Comparison of ENCODE assay signal across 8 mouse cellular contexts in the genomic region with DNA sequence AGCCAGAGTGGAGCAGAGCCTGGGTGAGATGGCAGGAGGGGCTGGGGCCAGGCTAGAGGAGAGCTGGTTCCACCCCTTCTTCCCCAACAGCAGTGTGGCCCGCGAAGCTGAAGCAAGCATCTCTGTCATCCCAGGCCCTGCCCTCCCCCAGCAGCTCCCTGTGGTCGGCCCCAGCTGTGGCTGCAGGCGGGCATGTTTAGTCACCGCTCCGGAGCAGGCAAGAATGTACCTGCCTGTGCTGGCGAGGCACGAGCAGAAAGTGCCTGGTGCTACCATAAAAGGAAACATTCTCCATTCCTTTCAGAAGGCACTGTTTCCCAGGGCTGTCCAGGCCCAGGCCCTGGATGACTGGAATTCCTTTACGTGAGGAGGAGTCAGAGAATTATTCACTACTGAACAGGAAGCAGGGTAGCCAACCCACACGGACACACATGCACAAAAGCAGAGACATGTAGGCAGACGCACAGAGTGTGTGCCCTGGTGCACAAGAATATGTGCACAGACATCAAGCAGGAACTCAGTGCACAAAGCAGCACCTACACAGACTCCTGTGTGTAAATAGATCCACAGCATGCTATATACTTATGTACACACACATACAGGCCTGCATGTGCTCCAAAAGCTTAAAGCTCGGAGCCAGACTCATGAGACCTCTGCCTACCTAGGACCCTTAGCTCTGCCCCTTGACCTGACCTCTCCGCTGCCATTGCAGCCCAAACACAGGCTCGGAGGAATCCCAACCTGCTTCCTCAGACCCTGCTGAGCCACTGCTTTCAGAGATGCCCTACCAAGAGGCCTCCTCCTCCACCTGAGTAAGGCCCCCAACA. TPM values are rescaled to one million over a fixed set of nuclear protein-coding genes. Genes with fewer than 3 reads are reported as not detected.
DNase-seq lines count a peak whose midpoint lies in the region; ATAC-seq lines count a peak whose summit lies in the region.

No protein-coding gene starts in this region.

- ATAC-seq in embryonic facial prominence, embryonic 15.5 days (ENCODE audit: insufficient number of reproducible peaks, low FRiP score, low TSS enrichment, low read depth) = peak; percentile 83
- peak; percentile 12; the same call in 1 of the 2 replicates for ATAC-seq in hindbrain, embryonic 11.5 days (ENCODE audit: low FRiP score)
- peak; percentile 86 for ATAC-seq in limb, embryonic 12.5 days (ENCODE audit: insufficient number of reproducible peaks, insufficient read depth, low FRiP score, low TSS enrichment, low read depth)
- ATAC-seq in midbrain, embryonic 11.5 days (ENCODE audit: low FRiP score) = no peak

- no peaks in the 10 kb centered on the region for H3K27me3 ChIP-seq in embryonic facial prominence, embryonic 15.5 days
- H3K27me3 ChIP-seq in hindbrain, embryonic 11.5 days (ENCODE audit: control insufficient read depth, insufficient read depth, low read length) = no peaks in the 10 kb centered on the region
- no peaks in the 10 kb centered on the region for H3K27me3 ChIP-seq in limb, embryonic 12.5 days
- H3K27me3 ChIP-seq in midbrain, embryonic 11.5 days (ENCODE audit: control insufficient read depth, insufficient read depth, low read length) = no peaks in the 10 kb centered on the region

- H3K36me3 ChIP-seq in embryonic facial prominence, embryonic 15.5 days = peaks cover 53% of the 10 kb centered on the region
- H3K36me3 ChIP-seq in hindbrain, embryonic 11.5 days (ENCODE audit: control insufficient read depth, insufficient read depth, low read length) = no peaks in the 10 kb centered on the region
- H3K36me3 ChIP-seq in limb, embryonic 12.5 days = peaks cover 63% of the 10 kb centered on the region
- no peaks in the 10 kb centered on the region for H3K36me3 ChIP-seq in midbrain, embryonic 11.5 days (ENCODE audit: control insufficient read depth, insufficient read depth, low read length)

- H3K9me3 ChIP-seq in embryonic facial prominence, embryonic 15.5 days (replicated peaks) = no peaks in the 10 kb centered on the region
- H3K9me3 ChIP-seq in hindbrain, embryonic 11.5 days (ENCODE audit: control insufficient read depth, low read length) = no peaks in the 10 kb centered on the region
- H3K9me3 ChIP-seq in limb, embryonic 12.5 days = no peaks in the 10 kb centered on the region
- H3K9me3 ChIP-seq in midbrain, embryonic 11.5 days (ENCODE audit: control insufficient read depth, low read length) = no peaks in the 10 kb centered on the region

- H3K27ac ChIP-seq in embryonic facial prominence, embryonic 15.5 days (replicated peaks) = peak overlapping the region; percentile 95
- peak overlapping the region; percentile 30; the same call in 1 of the 2 replicates for H3K27ac ChIP-seq in hindbrain, embryonic 11.5 days (ENCODE audit: low read depth, low read length)
- H3K27ac ChIP-seq in limb, embryonic 12.5 days = peak overlapping the region; percentile 97
- peak overlapping the region; percentile 48 for H3K27ac ChIP-seq in midbrain, embryonic 11.5 days (ENCODE audit: low read depth, low read length)

- WGBS in embryonic facial prominence, embryonic 15.5 days = 10% methylated on average over 14 of the region's 14 CpGs
- WGBS in hindbrain, embryonic 11.5 days = 18% methylated on average over 14 of the region's 14 CpGs
- WGBS in limb, embryonic 12.5 days = 16% methylated on average over 14 of the region's 14 CpGs
- WGBS in midbrain, embryonic 11.5 days = 29% methylated on average over 14 of the region's 14 CpGs

- H3K4me3 ChIP-seq in embryonic facial prominence, embryonic 15.5 days (replicated peaks) = no peak overlapping the region
- no peak overlapping the region for H3K4me3 ChIP-seq in hindbrain, embryonic 11.5 days (ENCODE audit: low read depth, low read length)
- no peak overlapping the region for H3K4me3 ChIP-seq in limb, embryonic 12.5 days (replicated peaks)
- no peak overlapping the region for H3K4me3 ChIP-seq in midbrain, embryonic 11.5 days (ENCODE audit: low read depth, low read length)

- H3K4me2 ChIP-seq in embryonic facial prominence, embryonic 15.5 days (replicated peaks) = peak overlapping the region; percentile 29
- no peak overlapping the region; the same call in 1 of the 2 replicates for H3K4me2 ChIP-seq in hindbrain, embryonic 11.5 days (replicated peaks; ENCODE audit: low read depth, low read length)
- H3K4me2 ChIP-seq in limb, embryonic 12.5 days = peak overlapping the region; percentile 33
- H3K4me2 ChIP-seq in midbrain, embryonic 11.5 days = no peak overlapping the region

- H3K9ac ChIP-seq in embryonic facial prominence, embryonic 15.5 days = no peak overlapping the region
- H3K9ac ChIP-seq in hindbrain, embryonic 11.5 days (ENCODE audit: low read depth, low read length) = no peak overlapping the region
- peak overlapping the region; percentile 40 for H3K9ac ChIP-seq in limb, embryonic 12.5 days (replicated peaks)
- peak overlapping the region; percentile 24; the same call in 1 of the 2 replicates for H3K9ac ChIP-seq in midbrain, embryonic 11.5 days (ENCODE audit: low read length)

- peak; percentile 75 to 82 for DNase-seq in adrenal gland, adult (ENCODE audit: inconsistent age in 2 of 2, low spot score in 1 of 2)
- no peak for DNase-seq in adrenal gland, postnatal 4 days (ENCODE audit: low spot score in 2 of 2)
- peak; percentile 68 for DNase-seq in MN1 (ENCODE audit: low spot score)
- peak; percentile 39 for DNase-seq in hindbrain, embryonic 11.5 days (ENCODE audit: low spot score)
- DNase-seq in midbrain, embryonic 11.5 days (ENCODE audit: low spot score, missing footprints) = no peak
- peak; percentile 76 to 85 for DNase-seq in thymus, postnatal 36 days

- peaks cover 52% of the 10 kb centered on the region for H3K4me1 ChIP-seq in embryonic facial prominence, embryonic 15.5 days
- H3K4me1 ChIP-seq in hindbrain, embryonic 11.5 days (replicated peaks; ENCODE audit: control insufficient read depth, insufficient read depth, low read length) = peaks cover 10% of the 10 kb centered on the region
- H3K4me1 ChIP-seq in limb, embryonic 12.5 days (replicated peaks) = peaks cover 45% of the 10 kb centered on the region
- no peaks in the 10 kb centered on the region for H3K4me1 ChIP-seq in midbrain, embryonic 11.5 days (ENCODE audit: control insufficient read depth, insufficient read depth, low read length)

RNA-seq across cellular contexts. Expression of a gene that starts 42.1 kb away (rescaled TPM):
- 1 to 10 TPM; 1.7 to 4.8 TPM for total RNA-seq in adrenal gland, postnatal 4 days (2021)
- 0.08 and 0.18 TPM in 2 replicates for polyA plus RNA-seq in embryonic facial prominence, embryonic 15.5 days (2015; fragmentation: Nextera tagmentation; extraction: Ambion mirVana)
- 0.06 and 0.20 TPM in 2 replicates for polyA plus RNA-seq in hindbrain, embryonic 11.5 days (2014; fragmentation: Nextera tagmentation; extraction: Ambion mirVana)
- 0.15 and 0.23 TPM in 2 replicates for polyA plus RNA-seq in limb, embryonic 12.5 days (2016; fragmentation: Nextera tagmentation; extraction: Ambion mirVana)
- polyA plus RNA-seq in midbrain, embryonic 11.5 days (2014; fragmentation: Nextera tagmentation; extraction: Ambion mirVana) = 0.11 and 0.34 TPM in 2 replicates

RNA-seq across cellular contexts. Expression of a gene that starts 43.1 kb away (rescaled TPM):
- total RNA-seq in adrenal gland, postnatal 4 days (2021) = 100 to 1,000 TPM; 251 to 311 TPM
- polyA plus RNA-seq in embryonic facial prominence, embryonic 15.5 days (2015; fragmentation: Nextera tagmentation; extraction: Ambion mirVana) = 41.1 and 41.7 TPM in 2 replicates
- 20.7 and 29.8 TPM in 2 replicates for polyA plus RNA-seq in hindbrain, embryonic 11.5 days (2014; fragmentation: Nextera tagmentation; extraction: Ambion mirVana)
- 40.0 and 43.1 TPM in 2 replicates for polyA plus RNA-seq in limb, embryonic 12.5 days (2016; fragmentation: Nextera tagmentation; extraction: Ambion mirVana)
- polyA plus RNA-seq in midbrain, embryonic 11.5 days (2014; fragmentation: Nextera tagmentation; extraction: Ambion mirVana) = 16.4 and 19.6 TPM in 2 replicates

Comparison
In these comparisons a context has a peak if more than half of its experiments do, and no peak if none do; other contexts are left out.
1. DNase-seq: peak in adrenal gland, adult (2 of 2), MN1 (single experiment), hindbrain, embryonic 11.5 days (single experiment) and thymus, postnatal 36 days (2 of 2); none in adrenal gland, postnatal 4 days (0 of 2) and midbrain, embryonic 11.5 days (single experiment).
2. H3K27ac ChIP-seq: peak in every context shown above with its lines; median percentile 97 in limb, embryonic 12.5 days; 95 in embryonic facial prominence, embryonic 15.5 days; 48 in midbrain, embryonic 11.5 days; 30 in hindbrain, embryonic 11.5 days.
3. H3K4me2 ChIP-seq: peak in embryonic facial prominence, embryonic 15.5 days (single experiment) and limb, embryonic 12.5 days (single experiment); none in hindbrain, embryonic 11.5 days (single experiment) and midbrain, embryonic 11.5 days (single experiment).
4. H3K9ac ChIP-seq: peak in limb, embryonic 12.5 days (single experiment) and midbrain, embryonic 11.5 days (single experiment); none in embryonic facial prominence, embryonic 15.5 days (single experiment) and hindbrain, embryonic 11.5 days (single experiment).